Mouse (Mus musculus) thymus, adult 2 months (tissue): Measurements from ENCODE around the gene Csnk1g2. TPM values are rescaled to one million over a fixed set of nuclear protein-coding genes. Genes with fewer than 3 reads are reported as not detected.

Source experiments
- DNase-seq: peaks from one replicate; pipeline ENCODE4 v3.0.0; 2021
- H3K27ac ChIP-seq: fragments of 200-500 bp; 2 replicates; pipeline ENCODE4 v1.5.1; 2012; ENCODE audit warnings: low read length, control low read depth; ENCODE audit not compliant: control insufficient read depth, insufficient read depth
- H3K27me3 ChIP-seq: fragments of 200-500 bp; 2 replicates; pipeline ENCODE4 v1.6.1; 2012; ENCODE audit warnings: mild to moderate bottlenecking, low read length, moderate library complexity, mixed read lengths; ENCODE audit not compliant: control insufficient read depth, insufficient read depth
- H3K36me3 ChIP-seq: fragments of 200-500 bp; 2 replicates; pipeline ENCODE4 v1.6.1; 2012; ENCODE audit warnings: mild to moderate bottlenecking, low read length, moderate library complexity; ENCODE audit not compliant: control insufficient read depth, insufficient read depth
- H3K4me1 ChIP-seq: fragments of 200-500 bp; replicated peaks from 2 replicates; pipeline ENCODE4 v1.6.1; 2012; ENCODE audit warnings: low read length; ENCODE audit not compliant: control insufficient read depth, insufficient read depth
- H3K4me3 ChIP-seq: fragments of 200-500 bp; 2 replicates; pipeline ENCODE4 v1.5.1; 2012; ENCODE audit warnings: mild to moderate bottlenecking, low read length, control low read depth, moderate library complexity; ENCODE audit not compliant: control insufficient read depth, insufficient read depth
- CTCF ChIP-seq: fragments of 200-500 bp; IDR thresholded peaks from 2 replicates; pipeline ENCODE4 v1.5.1; 2012; ENCODE audit warnings: mild to moderate bottlenecking, control low read depth, low read length, moderate library complexity, borderline replicate concordance; ENCODE audit not compliant: control insufficient read depth, poor library complexity, insufficient read depth; ENCODE audit errors: extremely low read depth
- POLR2A ChIP-seq: fragments of 200-500 bp; IDR thresholded peaks from 2 replicates; pipeline ENCODE4 v1.6.1; 2012; ENCODE audit warnings: mild to moderate bottlenecking, low read length, control low read depth, moderate library complexity; ENCODE audit not compliant: control insufficient read depth, poor library complexity, insufficient read depth; ENCODE audit errors: extremely low read depth
- WGBS: fragments of 180-500 bp; shearing (Covaris S2); methylation state at CpG from one replicate; pipeline ENCODE4 v1.1.7; 2018; 5-methylcytosine and 5-hydroxymethylcytosine counted together
- polyA plus RNA-seq: library from polyadenylated mRNA; depleted of rRNA; stranded (reverse); fragments of >200 nt; gene quantifications from 2 replicates; pipeline ENCODE4 v1.2.3, GENCODE M21; 2012; rRNA removed

The Csnk1g2 gene
- polyA plus RNA-seq, 1 experiment = 492 TPM

DNA sequence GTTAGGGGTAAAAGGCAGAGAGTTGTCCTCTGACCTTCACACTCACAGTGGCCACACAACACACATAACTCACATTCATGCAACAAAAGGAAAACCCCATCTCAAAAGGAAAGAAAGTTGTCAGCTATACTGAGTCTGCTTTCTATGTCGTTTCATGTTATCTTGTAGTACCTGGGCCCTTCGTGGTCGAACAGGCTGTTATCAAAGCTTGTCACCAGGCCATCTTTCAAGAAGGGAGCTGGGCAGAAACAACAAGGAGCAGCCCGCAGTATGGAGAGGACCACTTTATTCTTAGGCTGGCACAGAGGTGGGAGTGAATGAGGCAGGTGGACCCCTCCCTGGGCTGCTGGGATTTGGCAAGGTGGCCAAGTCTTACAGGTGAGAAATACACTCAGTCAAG is 62.3 kb downstream of the Csnk1g2 start:
- H3K27ac ChIP-seq = no peak overlapping the region
- no peaks in the 10 kb centered on the region for H3K27me3 ChIP-seq
- H3K4me3 ChIP-seq = no peak overlapping the region
- H3K36me3 ChIP-seq = peaks cover 45% of the 10 kb centered on the region
- 94% methylated on average over 4 of the region's 4 CpGs for WGBS
- no peak for DNase-seq
- H3K4me1 ChIP-seq = peaks cover 36% of the 10 kb centered on the region
- no peak for TF ChIP-seq CTCF
- TF ChIP-seq POLR2A = no peak

GRCm38 (mm10) chr10:80686617-80687016 is 64.0 kb downstream of the Csnk1g2 start:
- DNase-seq = no peak
- no peak for TF ChIP-seq CTCF
- no peak for TF ChIP-seq POLR2A
- Histone ChIP-seq H3K27ac (no peak overlapping the region), H3K36me3 (peaks cover 58% of the 10 kb centered on the region), H3K4me1 (peaks cover 32% of the 10 kb centered on the region), H3K4me3 (no peak overlapping the region), H3K27me3 (no peaks in the 10 kb centered on the region)
- 82% methylated on average over 3 of the region's 3 CpGs for WGBS

DNA sequence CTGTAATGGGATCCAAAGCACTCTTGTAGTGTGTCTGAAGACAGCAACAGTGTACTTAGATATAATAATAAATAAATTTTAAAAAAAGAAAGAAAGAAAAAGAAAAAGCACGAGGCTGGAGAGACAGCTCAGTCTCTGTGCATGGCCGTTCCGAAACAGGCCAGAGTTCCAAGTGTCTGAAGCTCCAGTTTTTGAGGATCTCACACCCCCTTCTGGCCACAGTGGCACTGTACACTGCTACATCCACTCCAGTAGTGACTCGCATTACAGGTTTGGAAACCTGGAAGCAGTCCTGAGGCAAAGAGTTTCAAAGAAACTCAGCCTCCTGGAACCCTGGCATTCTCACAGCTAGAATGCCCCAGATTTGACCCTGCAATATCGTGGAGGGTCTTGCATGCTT is 65.2 kb downstream of the Csnk1g2 start:
- H3K4me3 ChIP-seq = no peak overlapping the region
- H3K36me3 ChIP-seq = peaks cover 58% of the 10 kb centered on the region
- H3K4me1 ChIP-seq = peaks cover 34% of the 10 kb centered on the region
- no peaks in the 10 kb centered on the region for H3K27me3 ChIP-seq
- no peak overlapping the region for H3K27ac ChIP-seq
- WGBS = 62% methylated on average over 5 of the region's 5 CpGs
- DNase-seq = peak; percentile 75
- TF ChIP-seq POLR2A (no peak), CTCF (peak; percentile 25; the same call in 1 of the 2 replicates)

Other genes starting within 250 kb of the Csnk1g2 start
- gene Mex3d, start 235.2 kb upstream of the Csnk1g2 start, polyA plus RNA-seq = 34.9 and 38.2 TPM in 2 replicates
- 268 and 290 TPM in 2 replicates for gene Mbd3, start 223.3 kb upstream of the Csnk1g2 start, polyA plus RNA-seq
- gene Uqcr11, start 216.0 kb upstream of the Csnk1g2 start, polyA plus RNA-seq = 1,246 and 1,699 TPM in 2 replicates
- gene Tcf3, start 189.2 kb upstream of the Csnk1g2 start, polyA plus RNA-seq = 341 and 425 TPM in 2 replicates
- gene Onecut3, start 128.0 kb upstream of the Csnk1g2 start, polyA plus RNA-seq = 0.03 and 0.10 TPM in 2 replicates
- gene Atp8b3, start 83.7 kb upstream of the Csnk1g2 start, polyA plus RNA-seq = 0.20 and 0.31 TPM in 2 replicates
- gene Rexo1, start 61.3 kb upstream of the Csnk1g2 start, polyA plus RNA-seq = 188 and 209 TPM in 2 replicates
- gene Klf16, start 45.5 kb upstream of the Csnk1g2 start, polyA plus RNA-seq = 31.0 and 46.9 TPM in 2 replicates
- 310 and 359 TPM in 2 replicates for gene Abhd17a, start 32.5 kb upstream of the Csnk1g2 start, polyA plus RNA-seq
- gene Scamp4, start 20.0 kb upstream of the Csnk1g2 start, polyA plus RNA-seq = 151 and 156 TPM in 2 replicates
- gene Adat3, start 20.0 kb upstream of the Csnk1g2 start, polyA plus RNA-seq = 42.9 and 48.2 TPM in 2 replicates
- 7.5 and 8.1 TPM in 2 replicates for gene Gm49322, start 16.8 kb upstream of the Csnk1g2 start, polyA plus RNA-seq
- gene Btbd2, start 34.2 kb downstream of the Csnk1g2 start, polyA plus RNA-seq = 94.7 and 103 TPM in 2 replicates
- gene Mknk2, start 55.3 kb downstream of the Csnk1g2 start, polyA plus RNA-seq = 606 and 621 TPM in 2 replicates
- 252 and 261 TPM in 2 replicates for gene Mob3a, start 79.1 kb downstream of the Csnk1g2 start, polyA plus RNA-seq
- gene Izumo4, start 79.3 kb downstream of the Csnk1g2 start, polyA plus RNA-seq = 56.4 and 66.9 TPM in 2 replicates
- 182 and 195 TPM in 2 replicates for gene Ap3d1, start 119.4 kb downstream of the Csnk1g2 start, polyA plus RNA-seq
- 121 and 155 TPM in 2 replicates for gene Dot1l, start 132.4 kb downstream of the Csnk1g2 start, polyA plus RNA-seq
- gene Sf3a2, start 175.4 kb downstream of the Csnk1g2 start, polyA plus RNA-seq = 94.6 and 119 TPM in 2 replicates
- gene Plekhj1, start 175.8 kb downstream of the Csnk1g2 start, polyA plus RNA-seq = 142 and 153 TPM in 2 replicates
- gene Amh, start 182.4 kb downstream of the Csnk1g2 start, polyA plus RNA-seq = 6.3 and 8.8 TPM in 2 replicates
- 0.24 TPM in 1 of 2 replicates, not detected in the other for gene Jsrp1, start 190.7 kb downstream of the Csnk1g2 start, polyA plus RNA-seq
- 1,706 and 1,988 TPM in 2 replicates for gene Oaz1, start 203.8 kb downstream of the Csnk1g2 start, polyA plus RNA-seq
- gene Lingo3, start 221.2 kb downstream of the Csnk1g2 start, polyA plus RNA-seq = 0.10 and 1.0 TPM in 2 replicates
- gene Lsm7, start 232.4 kb downstream of the Csnk1g2 start, polyA plus RNA-seq = 187 and 242 TPM in 2 replicates
- gene Sppl2b, start 232.4 kb downstream of the Csnk1g2 start, polyA plus RNA-seq = 153 and 167 TPM in 2 replicates
- gene Tmprss9, start 249.0 kb downstream of the Csnk1g2 start, polyA plus RNA-seq = 0.23 and 0.28 TPM in 2 replicates